Mouse (Mus musculus): ENCODE measurements around the gene Bicdl2. TPM values are rescaled to one million over a fixed set of nuclear protein-coding genes. Genes with fewer than 3 reads are reported as not detected.

Bicdl2 gene
- polyA plus RNA-seq, 1 experiment from 2014 or later = 0.35 TPM

Other genes starting within 250 kb of the Bicdl2 start
- not detected in 2 replicates for gene Vmn2r117, start 180.8 kb upstream of the Bicdl2 start, polyA plus RNA-seq (2015; fragmentation: Nextera tagmentation; extraction: Ambion mirVana)
- 10.9 and 14.4 TPM in 2 replicates for gene Zfp213, start 96.3 kb upstream of the Bicdl2 start, polyA plus RNA-seq (2015; fragmentation: Nextera tagmentation; extraction: Ambion mirVana)
- 6.7 and 8.3 TPM in 2 replicates for gene Zfp13, start 61.0 kb upstream of the Bicdl2 start, polyA plus RNA-seq (2015; fragmentation: Nextera tagmentation; extraction: Ambion mirVana)
- gene Zscan10, start 59.6 kb upstream of the Bicdl2 start, polyA plus RNA-seq (2015; fragmentation: Nextera tagmentation; extraction: Ambion mirVana) = 0.06 TPM in 1 of 2 replicates, not detected in the other
- 0.38 and 0.48 TPM in 2 replicates for gene Mmp25, start 15.2 kb upstream of the Bicdl2 start, polyA plus RNA-seq (2015; fragmentation: Nextera tagmentation; extraction: Ambion mirVana)
- 226 and 282 TPM in 2 replicates for gene Hcfc1r1, start 13.1 kb downstream of the Bicdl2 start, polyA plus RNA-seq (2015; fragmentation: Nextera tagmentation; extraction: Ambion mirVana)
- gene Thoc6, start 13.4 kb downstream of the Bicdl2 start, polyA plus RNA-seq (2015; fragmentation: Nextera tagmentation; extraction: Ambion mirVana) = 29.4 and 36.8 TPM in 2 replicates
- gene Tnfrsf12a, start 17.0 kb downstream of the Bicdl2 start, polyA plus RNA-seq (2015; fragmentation: Nextera tagmentation; extraction: Ambion mirVana) = 107 and 116 TPM in 2 replicates
- 4.5 and 12.9 TPM in 2 replicates for gene Cldn6, start 18.7 kb downstream of the Bicdl2 start, polyA plus RNA-seq (2015; fragmentation: Nextera tagmentation; extraction: Ambion mirVana)
- 0.09 and 0.68 TPM in 2 replicates for gene Cldn9, start 23.5 kb downstream of the Bicdl2 start, polyA plus RNA-seq (2015; fragmentation: Nextera tagmentation; extraction: Ambion mirVana)
- gene 1520401A03Rik, start 62.3 kb downstream of the Bicdl2 start, polyA plus RNA-seq (2015; fragmentation: Nextera tagmentation; extraction: Ambion mirVana) = not detected in 2 replicates
- gene Pkmyt1, start 65.8 kb downstream of the Bicdl2 start, polyA plus RNA-seq (2015; fragmentation: Nextera tagmentation; extraction: Ambion mirVana) = 22.4 and 37.6 TPM in 2 replicates
- 13.5 and 18.7 TPM in 2 replicates for gene Paqr4, start 80.4 kb downstream of the Bicdl2 start, polyA plus RNA-seq (2015; fragmentation: Nextera tagmentation; extraction: Ambion mirVana)
- gene Kremen2, start 85.3 kb downstream of the Bicdl2 start, polyA plus RNA-seq (2015; fragmentation: Nextera tagmentation; extraction: Ambion mirVana) = 0.28 and 3.3 TPM in 2 replicates
- gene Flywch1, start 111.1 kb downstream of the Bicdl2 start, polyA plus RNA-seq (2015; fragmentation: Nextera tagmentation; extraction: Ambion mirVana) = 36.5 and 47.5 TPM in 2 replicates
- 4.8 and 9.1 TPM in 2 replicates for gene Flywch2, start 125.6 kb downstream of the Bicdl2 start, polyA plus RNA-seq (2015; fragmentation: Nextera tagmentation; extraction: Ambion mirVana)
- 315 and 320 TPM in 2 replicates for gene Srrm2, start 130.0 kb downstream of the Bicdl2 start, polyA plus RNA-seq (2015; fragmentation: Nextera tagmentation; extraction: Ambion mirVana)
- 782 and 921 TPM in 2 replicates for gene Elob, start 168.6 kb downstream of the Bicdl2 start, polyA plus RNA-seq (2015; fragmentation: Nextera tagmentation; extraction: Ambion mirVana)
- 0.13 TPM in 1 of 2 replicates, not detected in the other for gene Prss33, start 175.6 kb downstream of the Bicdl2 start, polyA plus RNA-seq (2015; fragmentation: Nextera tagmentation; extraction: Ambion mirVana)
- gene Prss32, start 183.3 kb downstream of the Bicdl2 start, polyA plus RNA-seq (2015; fragmentation: Nextera tagmentation; extraction: Ambion mirVana) = not detected in 2 replicates
- gene Prss41, start 183.7 kb downstream of the Bicdl2 start, polyA plus RNA-seq (2015; fragmentation: Nextera tagmentation; extraction: Ambion mirVana) = 0.06 and 0.33 TPM in 2 replicates
- not detected in 2 replicates for gene Prss21, start 207.6 kb downstream of the Bicdl2 start, polyA plus RNA-seq (2015; fragmentation: Nextera tagmentation; extraction: Ambion mirVana)
- gene Dcpp1, start 220.4 kb downstream of the Bicdl2 start, polyA plus RNA-seq (2015; fragmentation: Nextera tagmentation; extraction: Ambion mirVana) = not detected in 2 replicates
- gene Dcpp2, start 220.4 kb downstream of the Bicdl2 start, polyA plus RNA-seq (2015; fragmentation: Nextera tagmentation; extraction: Ambion mirVana) = not detected in 2 replicates

All from heart, embryonic 15.5 days (tissue).